Mouse (Mus musculus): ENCODE data around the gene Muc16.

DNA sequence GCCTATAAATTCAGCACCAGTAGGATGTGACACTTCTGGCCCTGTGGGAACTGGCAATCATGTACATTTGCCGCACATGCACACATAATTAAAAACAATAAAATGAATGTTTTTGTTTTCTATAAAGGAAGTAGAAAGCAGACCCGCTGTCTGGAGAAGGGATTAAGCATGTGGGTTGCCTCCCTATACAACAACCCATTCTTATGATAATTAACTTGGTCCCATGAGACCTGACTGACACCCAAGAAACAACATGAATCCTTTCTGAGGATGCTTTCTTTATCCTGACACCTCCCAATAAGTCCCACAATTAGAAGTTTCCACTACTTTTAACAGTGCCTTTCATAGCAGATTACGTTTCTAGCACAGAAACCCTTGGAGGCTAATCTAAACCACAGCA is 207.0 kb downstream of the Muc16 start:
- TF ChIP-seq CTCF (IDR thresholded peaks at IDR 0.05) (no peak), POLR2A (IDR thresholded peaks at IDR 0.05; ENCODE audit: insufficient read depth, low read depth, low read length) (no peak), EP300 (IDR thresholded peaks at IDR 0.05; ENCODE audit: insufficient read depth, low read depth, low read length) (no peak)

Measured in heart, adult 2 months (tissue).